Mouse (Mus musculus) right cerebral cortex, postnatal 4 days (tissue): Measurements from ENCODE around the gene Rinl.
A peak's percentile ranks its signal among the peaks of the same experiment; 100 is the strongest.

Experiments used
- DNase-seq: peaks from one replicate; pipeline ENCODE4 v3.0.0-alpha.2; 2022

The Rinl gene

DNA sequence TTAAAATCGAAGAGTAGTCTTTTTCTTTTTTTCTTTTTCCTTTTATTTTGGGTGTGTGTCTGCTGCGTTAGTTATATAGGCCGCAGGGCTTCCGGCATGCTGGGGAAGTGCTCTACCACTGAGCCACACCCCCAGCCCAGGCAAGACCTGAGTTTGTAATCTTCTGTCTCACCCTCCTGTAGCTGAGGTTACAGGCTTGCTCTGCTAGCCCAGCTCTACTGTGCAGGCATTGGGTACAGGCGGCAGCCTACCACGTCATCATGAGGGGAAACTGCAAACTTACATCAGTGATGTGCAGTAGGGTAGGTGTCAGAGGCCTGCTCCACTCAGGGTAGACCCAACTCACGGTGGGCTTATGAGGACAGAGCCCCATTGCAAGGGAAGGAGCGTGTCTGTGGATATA is 7.5 kb upstream of the Rinl start:
- DNase-seq = no peak

DNA sequence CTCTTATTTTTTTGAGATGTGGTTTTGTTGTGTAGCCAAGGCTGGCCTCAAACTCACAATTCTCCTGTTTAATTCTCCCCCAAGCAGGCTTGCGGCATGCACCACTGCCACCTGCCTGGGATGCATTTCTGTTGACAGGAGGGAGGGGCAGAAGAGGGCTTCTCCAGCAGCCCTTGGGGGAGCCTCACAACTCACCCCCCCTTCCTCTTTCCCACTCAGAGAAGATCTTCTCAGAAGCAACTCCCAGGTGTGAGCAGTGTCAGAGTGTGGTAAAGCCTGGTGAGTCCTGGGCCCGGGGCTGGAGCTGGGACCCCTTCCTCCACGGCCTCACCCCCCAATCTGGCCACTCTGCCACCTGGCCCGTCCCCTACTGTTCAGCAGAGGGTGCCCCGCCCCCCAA is 3.6 kb upstream of the Rinl start:
- no peak for DNase-seq

DNA sequence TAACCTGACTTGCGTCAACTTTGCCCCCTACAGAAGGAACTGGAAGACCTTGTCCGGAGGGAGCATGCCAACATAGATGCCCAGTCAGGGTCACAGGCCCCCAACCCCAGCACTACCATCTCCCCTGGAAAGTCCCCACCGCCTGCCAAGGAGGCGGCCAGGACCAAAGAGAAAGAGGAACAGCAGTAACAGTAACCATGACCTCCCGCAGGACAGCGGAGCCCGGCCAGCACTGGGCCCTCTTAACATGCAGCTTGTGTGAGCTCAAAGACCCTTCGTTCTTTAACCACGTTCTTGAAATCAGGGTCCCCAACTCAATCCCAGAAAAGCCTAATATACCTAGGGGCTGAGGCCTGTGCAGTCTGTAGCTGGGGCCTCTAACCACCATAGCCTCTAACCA is 885 bp upstream of the Rinl start:
- no peak for DNase-seq

DNA sequence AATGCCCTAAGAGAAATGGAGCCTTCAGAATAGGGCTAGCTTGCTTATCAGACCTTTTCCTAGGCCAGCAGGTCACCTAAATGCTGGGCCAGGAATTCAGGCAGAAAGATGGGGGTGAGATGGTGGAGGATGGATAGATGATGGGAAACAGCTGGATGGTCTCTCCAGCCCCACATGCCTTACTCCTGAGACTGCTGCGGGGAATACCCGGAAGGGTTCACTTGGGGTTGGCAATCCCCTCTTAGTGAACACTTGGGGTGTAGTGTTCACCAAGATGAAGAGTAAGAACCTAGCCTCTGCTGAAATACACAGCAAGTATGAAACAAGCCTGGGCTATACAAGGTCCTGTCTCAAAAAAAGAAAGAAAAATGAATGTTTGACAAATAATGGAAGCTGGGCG is 466 bp downstream of the Rinl start:
- DNase-seq = no peak

DNA sequence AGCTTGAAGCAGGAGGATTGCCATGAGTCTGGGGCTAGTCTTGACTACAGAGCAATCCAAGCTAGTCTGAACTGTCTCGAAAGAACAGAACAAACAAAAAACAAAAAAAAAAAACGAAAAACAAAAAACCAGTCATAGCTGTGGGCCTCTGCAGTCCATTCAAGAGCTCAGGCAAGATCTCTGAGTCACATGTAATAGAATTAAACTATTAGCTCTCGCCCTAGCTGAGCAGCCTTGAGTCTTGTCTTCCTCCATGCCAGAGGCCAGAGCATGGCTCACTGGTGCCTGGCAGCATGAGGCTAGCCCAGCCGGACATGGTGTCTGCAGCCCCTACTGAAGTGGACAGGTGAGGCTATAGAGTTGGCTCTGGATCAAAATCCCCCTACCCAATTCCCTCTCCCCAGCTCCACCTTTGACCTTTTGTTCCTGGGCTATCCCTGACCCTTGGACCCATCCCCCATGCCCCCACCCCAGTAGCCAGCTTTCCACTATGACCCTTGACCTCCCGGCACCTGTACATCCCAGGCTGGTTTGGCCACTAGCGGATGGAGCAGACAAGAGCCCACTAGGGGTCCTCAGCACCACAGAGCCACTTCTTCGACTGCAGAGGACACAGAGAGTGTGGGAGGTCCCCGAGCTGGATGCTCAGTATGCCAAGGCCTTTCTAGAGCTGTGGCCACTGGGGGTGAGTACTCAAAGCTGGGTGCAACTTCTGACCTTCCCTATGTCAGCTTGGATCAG is 1.5 kb downstream of the Rinl start:
- no peak for DNase-seq

DNA sequence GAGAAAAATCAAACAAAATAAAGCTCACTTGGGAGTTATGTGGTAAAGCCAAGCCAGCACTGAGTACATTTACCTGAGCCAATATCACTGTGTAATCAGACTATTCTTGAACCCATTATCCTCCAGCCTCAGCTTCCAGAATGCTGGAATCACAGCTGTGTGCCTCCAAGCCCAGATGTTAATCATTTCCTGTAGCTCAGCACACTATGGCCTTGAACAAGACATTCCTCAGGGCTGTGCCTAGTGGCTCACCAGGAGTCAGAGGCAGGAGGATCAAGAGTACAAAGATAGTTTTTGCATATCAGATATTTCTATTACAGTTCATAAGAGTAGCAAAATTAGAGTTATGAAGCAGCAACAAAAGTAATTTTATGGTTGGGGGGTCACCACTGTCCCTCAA is 2.9 kb downstream of the Rinl start:
- DNase-seq = no peak

DNA sequence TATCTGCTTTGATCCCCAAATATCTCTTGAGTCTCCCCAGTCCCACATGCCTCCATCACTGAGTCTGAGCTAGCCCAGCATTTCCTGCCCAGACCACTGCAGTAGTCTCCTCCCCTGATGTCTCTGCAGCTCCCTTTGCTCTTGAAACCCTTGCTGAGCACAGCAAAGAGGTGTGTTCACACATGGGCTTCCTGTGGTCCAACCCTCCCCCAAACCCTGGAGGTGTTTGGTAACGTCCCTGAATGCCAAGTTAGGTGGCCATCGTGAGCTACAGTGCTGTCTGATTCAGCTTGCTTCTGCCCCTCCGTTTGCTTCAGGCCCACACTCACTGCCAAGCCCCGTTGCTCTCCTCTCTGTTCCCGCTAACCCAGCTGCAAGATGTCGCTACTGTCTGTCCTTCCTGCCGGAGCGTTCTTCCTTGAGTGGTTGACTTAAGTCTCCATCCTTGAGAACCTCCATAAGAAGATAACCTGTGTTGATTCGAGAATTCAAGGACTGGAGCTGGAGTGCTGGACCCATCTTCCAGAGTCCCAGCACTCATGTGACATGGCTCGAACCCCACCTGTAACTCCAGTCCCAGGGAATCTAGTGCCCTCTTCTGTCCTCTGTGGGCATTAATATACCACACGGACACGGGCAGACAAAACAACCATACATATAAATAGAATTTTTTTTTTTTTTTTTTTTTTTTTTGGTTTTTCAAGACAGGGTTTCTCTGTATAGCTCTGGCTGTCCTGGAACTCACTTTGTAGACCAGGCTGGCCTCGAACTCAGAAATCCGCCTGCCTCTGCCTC is 3.8 kb downstream of the Rinl start:
- no peak for DNase-seq

DNA sequence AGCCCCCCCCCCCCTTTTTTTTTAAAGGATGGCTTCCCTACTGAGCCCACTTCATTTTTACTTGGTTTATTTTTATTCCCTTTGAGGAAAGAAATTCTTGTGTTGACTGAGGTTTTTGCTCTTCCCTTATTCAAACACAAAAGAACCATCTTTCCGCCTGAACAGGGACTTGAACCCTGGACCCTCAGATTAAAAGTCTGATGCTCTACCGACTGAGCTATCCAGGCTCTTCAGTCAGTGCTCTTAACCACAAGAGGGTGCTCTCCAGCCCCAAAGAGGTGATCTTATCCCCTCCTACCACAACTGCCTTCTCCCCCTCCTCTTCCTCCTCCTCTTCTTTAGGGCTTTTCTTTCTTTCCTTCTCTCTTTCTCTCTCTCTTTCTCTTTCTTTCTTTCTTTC is 5.1 kb downstream of the Rinl start:
- DNase-seq = no peak

DNA sequence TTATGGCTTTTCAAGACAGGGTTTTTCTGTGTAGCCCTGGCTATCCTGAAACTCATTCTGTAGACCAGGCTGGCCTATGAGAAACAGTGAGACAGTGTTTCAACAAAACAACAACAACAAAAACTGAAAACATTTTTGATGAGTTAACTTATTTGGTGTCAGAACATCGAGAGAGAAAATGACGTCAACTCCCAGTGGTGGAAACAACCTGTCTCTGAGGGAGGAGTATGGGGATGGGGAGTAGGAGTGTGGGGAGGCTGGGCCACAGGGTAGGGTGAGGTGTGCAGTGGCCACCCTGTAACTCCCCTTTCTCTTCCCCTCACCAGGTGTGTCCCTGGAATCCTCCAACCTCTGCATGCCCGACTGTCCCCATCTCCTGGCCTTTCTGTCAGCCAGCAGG is 5.7 kb downstream of the Rinl start:
- DNase-seq = no peak

DNA sequence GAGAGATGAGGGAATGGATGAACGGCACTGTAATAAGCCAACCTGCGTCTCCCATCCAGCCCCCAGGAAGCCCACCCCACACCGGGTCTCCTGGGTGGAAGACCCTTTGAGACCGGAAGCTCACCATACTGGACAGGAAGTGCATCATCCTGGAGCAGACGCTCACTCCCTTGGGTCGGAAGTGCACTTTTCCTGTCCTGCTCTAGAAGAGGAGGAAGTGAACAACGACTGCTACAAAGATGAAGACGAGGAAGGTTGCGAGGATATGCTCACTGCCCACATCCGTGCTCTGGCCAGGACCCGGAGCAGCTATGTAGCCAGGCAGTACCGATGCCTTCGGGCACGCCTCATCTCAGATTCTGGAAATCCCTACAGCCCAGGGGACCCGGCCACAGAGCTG is 7.1 kb downstream of the Rinl start:
- DNase-seq = no peak

DNA sequence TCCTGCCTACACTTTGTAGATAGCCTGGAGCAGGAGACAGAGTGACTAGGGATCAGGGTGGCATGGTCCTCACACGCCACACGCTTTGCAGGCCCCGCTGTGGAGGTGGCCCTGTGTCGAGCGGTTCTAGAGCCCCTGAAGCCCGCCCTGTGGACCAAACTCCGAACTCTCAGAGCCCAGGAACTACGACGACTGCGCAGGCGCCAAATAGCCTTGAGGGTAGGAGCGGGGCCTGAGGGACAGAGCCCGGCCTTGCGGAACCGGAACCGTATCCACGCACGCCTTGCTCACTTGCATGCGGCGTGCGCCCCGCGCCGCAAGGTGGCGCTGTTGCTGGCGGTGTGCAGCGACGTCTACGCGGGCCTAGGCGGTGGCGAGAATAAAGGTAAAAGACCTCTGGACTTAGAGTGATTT is 7.8 kb downstream of the Rinl start:
- DNase-seq = peak; percentile 74

DNA sequence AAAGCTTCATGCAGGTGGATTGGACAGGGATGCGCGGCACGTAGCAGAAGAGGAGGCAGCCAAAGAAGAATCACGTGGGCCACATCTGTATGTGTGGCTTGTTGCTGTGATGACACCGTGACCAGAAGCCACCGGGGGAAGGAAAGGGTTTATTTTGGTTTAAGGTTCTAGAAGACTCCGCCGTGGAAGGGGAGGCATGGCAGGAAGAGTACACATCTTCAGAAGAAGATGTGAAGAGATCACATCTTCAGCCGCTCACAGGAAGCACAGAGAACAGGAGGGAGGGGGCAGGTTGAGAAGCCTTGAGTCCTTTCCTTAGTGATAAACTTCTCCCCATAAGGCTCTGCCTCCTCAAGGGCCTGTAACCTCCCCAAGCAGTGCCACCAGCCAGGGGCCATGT is 11.2 kb downstream of the Rinl start:
- DNase-seq = no peak

DNA sequence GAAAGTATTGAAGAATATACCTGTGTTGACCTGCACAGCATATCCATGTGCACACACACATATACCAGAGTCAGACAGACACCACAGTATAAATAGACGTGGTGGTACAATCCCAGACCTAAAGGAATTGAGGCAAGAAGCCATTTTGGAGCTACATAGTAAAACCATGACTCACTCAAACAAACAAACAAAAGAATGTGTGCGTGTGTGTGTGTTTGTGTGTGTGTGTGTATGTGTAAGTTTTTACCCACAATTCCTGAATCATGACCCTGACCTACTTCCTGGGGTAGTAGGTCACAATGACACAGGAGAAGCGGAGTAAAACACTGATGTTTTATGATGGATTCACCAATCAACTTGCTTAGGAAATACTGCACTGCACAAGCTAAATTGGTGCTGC is 12.7 kb downstream of the Rinl start:
- no peak for DNase-seq

DNA sequence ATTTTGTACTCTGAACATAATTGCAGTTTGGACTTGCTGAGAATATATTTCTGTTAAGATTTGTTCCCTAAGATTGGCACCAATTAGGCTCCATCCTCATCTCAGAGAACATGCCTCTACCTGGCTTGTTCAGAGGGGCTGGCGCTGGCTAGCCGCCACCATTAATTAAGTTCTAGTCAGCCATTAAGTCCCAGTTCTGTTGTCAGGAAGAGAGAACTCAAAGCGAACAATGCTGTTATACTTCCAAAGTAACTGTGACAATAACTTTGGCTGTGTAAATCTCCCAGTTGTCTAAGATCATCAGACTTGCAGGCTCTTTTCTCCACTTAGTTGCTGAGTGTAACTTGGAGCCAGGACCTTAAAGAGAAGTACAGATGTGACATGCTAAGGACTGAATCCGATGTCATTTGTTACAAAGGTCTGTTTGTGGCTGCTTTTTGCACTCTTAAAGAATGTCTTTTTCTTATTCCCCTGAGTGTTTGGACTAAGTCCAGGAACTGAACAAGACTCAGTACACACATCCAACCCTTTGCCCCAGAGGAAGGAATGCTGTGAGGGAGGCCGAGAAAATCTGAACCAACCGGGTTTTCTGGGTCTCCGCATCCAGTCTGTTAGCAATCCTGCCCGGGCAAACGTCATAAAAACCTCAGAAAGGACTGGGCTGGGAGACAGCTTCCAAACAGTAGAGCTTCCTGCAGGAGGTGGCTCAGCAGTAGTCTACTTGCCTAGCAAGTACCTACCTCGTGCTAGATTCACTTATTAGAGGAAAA is 13.3 kb downstream of the Rinl start:
- no peak for DNase-seq

DNA sequence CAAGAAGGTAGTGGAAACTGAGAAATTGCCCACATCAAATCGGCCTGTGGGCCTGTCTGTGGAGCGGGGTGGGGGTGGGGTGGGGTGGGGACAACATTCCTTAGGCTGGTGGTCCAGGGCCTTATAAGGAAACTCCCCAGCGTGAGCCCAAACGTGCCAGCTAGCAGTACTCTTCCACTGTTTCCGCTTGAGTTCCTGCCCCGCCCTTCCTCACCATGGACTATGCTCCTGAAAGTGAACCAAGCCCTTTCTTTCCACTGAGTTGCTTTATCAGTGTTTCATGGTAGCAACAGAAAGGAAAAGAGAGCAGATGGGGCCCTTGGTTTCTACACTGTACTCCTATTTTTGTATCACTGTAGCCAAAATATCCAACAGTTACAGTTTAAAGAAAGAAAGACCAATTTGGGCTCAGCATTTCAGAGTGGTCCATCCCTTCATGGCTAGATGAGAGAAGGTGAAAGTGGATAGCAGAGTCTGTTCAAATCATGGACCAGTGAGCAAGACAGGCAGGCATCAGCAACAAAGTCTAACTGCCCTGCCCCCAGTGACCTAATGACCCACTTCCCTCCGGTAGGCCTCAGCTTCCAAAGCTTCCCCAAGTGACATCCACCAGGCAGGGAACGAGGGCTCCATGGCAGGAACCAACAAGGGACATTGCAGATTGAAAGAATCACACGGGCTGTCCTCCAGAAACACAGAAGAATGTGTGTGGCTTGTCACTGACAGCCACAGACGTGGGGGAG is 14.2 kb downstream of the Rinl start:
- DNase-seq = no peak

DNA sequence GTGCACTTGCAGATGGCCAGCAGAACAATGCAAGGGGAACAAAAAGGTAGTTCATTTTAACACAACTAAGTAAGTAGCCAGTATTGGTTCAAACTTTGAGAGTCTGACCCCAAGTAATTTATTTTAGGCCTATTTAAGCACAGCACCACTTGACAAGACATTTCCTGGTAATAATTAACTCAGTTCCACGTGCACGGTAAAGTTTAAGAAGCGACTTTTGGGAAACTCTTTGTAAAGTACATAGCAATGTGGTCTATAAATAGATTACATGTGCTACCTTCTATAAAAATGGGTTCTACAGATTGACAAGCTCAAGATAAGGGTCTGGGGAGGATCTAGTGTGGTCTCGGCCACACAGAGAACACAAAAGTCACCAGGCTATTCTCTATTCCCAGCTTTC is 15.0 kb downstream of the Rinl start:
- DNase-seq = no peak

DNA sequence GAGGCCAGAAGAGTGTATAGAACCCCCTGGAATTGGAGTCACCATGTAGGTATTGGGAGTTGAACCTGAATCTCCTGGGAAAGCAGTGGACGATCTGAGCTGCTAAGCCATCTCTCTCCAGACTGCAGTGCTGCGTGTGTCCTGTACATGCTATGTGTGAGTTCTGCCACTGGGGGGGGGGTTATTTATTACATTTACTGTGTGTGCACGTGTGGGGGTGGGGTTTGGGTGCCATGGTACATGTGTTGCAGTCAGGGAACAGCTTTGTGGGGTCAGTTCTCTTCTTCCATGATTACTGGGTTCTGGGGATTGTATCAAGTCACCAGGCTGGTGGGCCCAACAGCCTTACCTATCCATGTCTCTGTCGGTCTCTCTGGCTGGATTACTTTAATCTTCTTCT is 18.1 kb downstream of the Rinl start:
- no peak for DNase-seq

DNA sequence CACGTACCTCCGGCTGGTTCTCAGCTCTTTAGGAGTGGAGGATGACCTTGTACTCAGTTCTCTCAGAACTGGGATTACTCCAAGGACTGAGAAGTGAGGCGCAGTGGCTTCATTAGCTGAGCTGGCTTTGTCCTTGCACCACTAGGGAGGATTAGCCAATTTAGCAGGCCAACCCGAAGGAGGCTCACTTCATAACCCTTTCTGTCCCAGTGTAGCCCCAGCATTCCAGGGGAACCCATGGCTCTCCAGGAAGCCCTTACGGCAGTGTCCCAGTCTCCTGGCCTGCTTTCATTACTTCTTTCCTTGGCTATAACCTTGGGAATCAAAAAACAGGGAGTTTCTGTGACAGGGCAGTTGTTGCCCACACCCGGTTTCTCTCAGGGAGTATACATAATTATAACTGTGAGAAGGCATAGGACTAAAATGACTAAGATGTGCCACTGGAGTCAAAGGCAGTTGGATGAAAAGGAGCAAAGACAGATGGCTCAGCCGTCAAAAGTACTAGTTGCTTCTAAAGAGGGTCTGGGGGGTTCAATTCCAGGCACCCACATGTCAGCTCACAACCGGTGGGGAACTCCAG is 19.0 kb downstream of the Rinl start:
- no peak for DNase-seq

DNA sequence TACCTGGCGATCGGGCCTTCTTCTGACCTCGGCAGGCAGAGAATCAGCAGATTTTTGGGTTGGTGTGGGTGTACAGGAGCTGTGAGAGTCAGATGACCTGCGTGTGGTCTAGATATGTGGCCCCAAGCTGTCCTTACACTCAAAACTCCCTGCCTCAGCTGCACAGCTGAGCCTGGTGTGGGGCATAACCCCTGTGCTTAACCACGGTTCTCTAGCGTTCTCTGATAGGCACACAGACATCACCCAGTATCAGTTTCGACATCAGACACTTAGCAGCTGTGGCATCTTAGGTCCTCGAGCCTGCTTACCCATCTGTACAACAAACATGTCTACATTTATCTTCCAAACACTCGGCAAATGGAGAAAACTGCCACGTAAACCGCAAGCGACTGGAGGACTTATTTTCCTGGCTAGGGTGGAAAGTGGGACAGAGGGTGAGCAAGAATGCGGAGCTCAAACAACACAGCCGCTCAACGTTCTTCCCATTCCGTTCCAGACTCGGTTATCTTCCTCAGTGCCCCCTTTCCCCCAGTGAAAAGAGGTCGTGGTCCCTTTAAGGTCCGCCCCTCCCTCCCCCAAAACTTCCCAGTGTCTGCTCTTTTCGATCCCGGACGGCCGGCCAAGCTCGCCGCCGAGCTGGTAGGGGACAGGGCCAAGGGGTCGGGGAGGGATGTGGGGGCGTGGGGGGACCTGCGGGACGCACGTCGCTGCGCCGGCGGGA is 19.6 kb downstream of the Rinl start, which contains the start of gene Hnrnpl:
Hnrnpl (plus strand) TSS at position 321 of the 721 bp plus-strand sequence.
- no peak for DNase-seq

DNA sequence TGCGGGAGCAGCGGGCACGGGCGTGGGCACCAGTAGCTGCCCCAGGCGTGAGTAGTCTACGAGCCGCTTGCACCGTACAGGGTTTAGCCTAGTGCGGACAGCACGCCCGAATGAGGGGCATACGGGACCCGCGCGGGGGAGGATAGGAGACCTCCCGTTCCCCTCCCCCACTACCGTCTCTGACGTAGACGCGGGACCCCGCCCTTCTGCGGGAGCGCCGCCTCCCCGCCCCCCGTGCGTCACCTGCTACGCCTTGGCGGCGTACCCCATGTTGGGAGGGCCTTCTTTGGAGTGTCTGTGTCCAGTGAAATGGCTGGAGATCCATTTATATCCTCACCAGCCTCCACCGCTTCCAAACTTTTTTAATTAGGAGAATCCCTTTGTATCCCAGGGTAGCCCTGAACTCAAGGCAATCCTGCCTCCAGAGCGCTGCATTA is 20.2 kb downstream of the Rinl start:
- DNase-seq = peak; percentile 96

DNA sequence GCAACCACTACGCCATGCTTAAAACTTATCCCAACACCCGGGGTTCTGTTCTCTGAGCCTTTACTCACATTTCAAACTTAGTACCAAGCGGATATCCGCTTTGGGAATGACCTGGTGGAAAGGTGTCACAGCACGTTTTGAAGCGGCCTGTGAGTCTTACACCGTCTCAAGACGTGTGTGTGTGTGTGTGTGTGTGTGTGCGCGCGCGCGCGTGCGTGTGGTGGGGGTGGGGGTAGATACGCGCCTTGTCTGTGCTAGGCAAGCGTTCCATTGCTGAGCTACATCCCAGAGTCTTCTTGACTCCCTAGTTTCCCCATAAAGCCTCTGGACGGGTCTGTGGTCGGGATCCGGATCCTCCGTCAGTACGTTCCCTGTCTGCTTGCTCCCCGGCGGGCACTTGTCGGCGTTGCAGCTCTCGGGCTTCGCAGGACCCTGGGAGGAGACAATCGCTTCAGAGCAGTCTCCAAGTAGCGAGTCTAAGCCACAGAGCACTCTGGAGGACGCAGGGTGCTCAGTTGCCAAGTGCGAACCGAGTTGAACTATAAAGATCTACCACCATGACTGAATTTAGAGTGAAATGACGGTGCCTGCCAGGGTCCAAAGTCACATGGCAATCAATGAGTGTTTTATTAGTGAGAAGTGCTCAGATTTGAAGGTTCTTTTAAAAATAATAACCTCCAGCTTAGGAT is 20.8 kb downstream of the Rinl start:
- DNase-seq = peak; percentile 66
